Comparison of ENCODE assay signal across 19 mouse cellular contexts in the genomic region with DNA sequence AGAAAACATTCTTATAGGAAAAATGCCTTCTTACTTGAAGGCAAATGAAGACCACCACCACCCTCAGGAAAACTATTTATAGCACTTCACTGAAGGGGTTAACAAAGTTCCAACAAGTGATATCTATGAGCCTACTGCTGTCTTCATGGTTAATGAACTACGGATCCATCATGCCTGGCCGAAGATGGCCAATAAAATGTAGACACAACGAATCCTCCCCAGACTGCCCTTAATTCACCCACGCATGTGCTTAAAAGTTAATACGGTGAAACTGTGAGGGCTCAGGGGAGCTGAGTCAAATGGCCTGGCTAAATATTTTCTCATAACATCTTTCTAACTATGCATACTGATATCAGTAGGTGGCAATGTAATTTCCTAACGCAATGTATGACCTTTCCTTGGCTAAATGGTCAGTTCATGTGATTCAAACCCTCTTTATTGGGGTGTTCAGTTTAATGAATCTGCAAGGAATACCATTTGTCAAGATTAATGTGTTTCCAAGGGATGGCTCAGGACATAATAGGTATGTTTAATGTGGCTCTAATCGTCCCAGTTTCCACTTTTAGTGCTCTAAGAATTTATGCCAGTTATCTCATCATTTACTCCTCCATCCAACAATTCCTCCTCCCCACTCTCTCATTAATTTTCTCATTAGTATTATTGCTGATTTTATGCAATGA. TPM values are rescaled to one million over a fixed set of nuclear protein-coding genes. Genes with fewer than 3 reads are reported as not detected.
DNase-seq lines count a peak whose midpoint lies in the region; ATAC-seq and TF ChIP-seq lines count a peak whose summit lies in the region.
"Had no signal": no experiment of that assay in that cellular context is flagged by ENCODE, and none has a peak within 500 bp of the region (broad histone marks: within the 10 kb centered on the region; RNA-seq: fewer than 3 reads in every experiment).

No protein-coding gene starts in this region.

- H3K9me3 ChIP-seq in neural tube, embryonic 12.5 days = no peaks in the 10 kb centered on the region
- no peaks in the 10 kb centered on the region for H3K9me3 ChIP-seq in kidney, embryonic 16.5 days (ENCODE audit: low read length)
- H3K9me3 ChIP-seq in neural tube, embryonic 14.5 days (ENCODE audit: control insufficient read depth, low read length) = no peaks in the 10 kb centered on the region
- no peaks in the 10 kb centered on the region for H3K9me3 ChIP-seq in midbrain, postnatal 0 days (ENCODE audit: low read length)
- H3K9me3 ChIP-seq: embryonic facial prominence, embryonic 10.5 days; forebrain, embryonic 13.5 days; heart, embryonic 12.5 days had no signal

- H3K36me3 ChIP-seq in neural tube, embryonic 12.5 days = no peaks in the 10 kb centered on the region
- H3K36me3 ChIP-seq in kidney, embryonic 16.5 days (ENCODE audit: insufficient read depth, low read length) = no peaks in the 10 kb centered on the region
- no peaks in the 10 kb centered on the region for H3K36me3 ChIP-seq in neural tube, embryonic 14.5 days (ENCODE audit: control insufficient read depth, insufficient read depth, low read length)
- H3K36me3 ChIP-seq in midbrain, postnatal 0 days (ENCODE audit: insufficient read depth, low read length) = no peaks in the 10 kb centered on the region
- H3K36me3 ChIP-seq: embryonic facial prominence, embryonic 10.5 days; heart, embryonic 12.5 days had no signal

- H3K9ac ChIP-seq in neural tube, embryonic 12.5 days = no peak overlapping the region
- no peak overlapping the region for H3K9ac ChIP-seq in kidney, embryonic 16.5 days (replicated peaks; ENCODE audit: low read length)
- no peak overlapping the region for H3K9ac ChIP-seq in neural tube, embryonic 14.5 days (replicated peaks; ENCODE audit: low read depth, low read length)
- no peak overlapping the region for H3K9ac ChIP-seq in midbrain, postnatal 0 days (replicated peaks; ENCODE audit: low read length, poor library complexity, severe bottlenecking)
- H3K9ac ChIP-seq: forebrain, embryonic 13.5 days; forebrain, postnatal 0 days; heart, embryonic 12.5 days had no signal

- 64% methylated on average over 7 of the region's 7 CpGs for WGBS in neural tube, embryonic 12.5 days
- 32% methylated on average over 7 of the region's 7 CpGs for WGBS in kidney, embryonic 16.5 days
- WGBS in neural tube, embryonic 14.5 days = 47% methylated on average over 7 of the region's 7 CpGs
- WGBS in midbrain, postnatal 0 days = 82% methylated on average over 7 of the region's 7 CpGs

- no peak for TF ChIP-seq CTCF in midbrain, postnatal 0 days (IDR thresholded peaks at IDR 0.05)

- H3K4me1 ChIP-seq in neural tube, embryonic 12.5 days = no peaks in the 10 kb centered on the region
- 0 out of 2 replicates have a peak, but pooled peaks cover 7% of the 10 kb centered on the region for H3K4me1 ChIP-seq in kidney, embryonic 16.5 days (ENCODE audit: insufficient read depth, low read length)
- H3K4me1 ChIP-seq in neural tube, embryonic 14.5 days (ENCODE audit: control insufficient read depth, insufficient read depth, low read length) = no peaks in the 10 kb centered on the region
- no peaks in the 10 kb centered on the region for H3K4me1 ChIP-seq in midbrain, postnatal 0 days (ENCODE audit: insufficient read depth, low read length)
- H3K4me1 ChIP-seq: embryonic facial prominence, embryonic 10.5 days; forebrain, embryonic 13.5 days; heart, embryonic 12.5 days had no signal

- ATAC-seq in neural tube, embryonic 12.5 days (ENCODE audit: low FRiP score, low read depth) = peak; percentile 49
- ATAC-seq in kidney, embryonic 16.5 days (ENCODE audit: low FRiP score, low TSS enrichment) = peak; percentile 94
- peak; percentile 82; the same call in 1 of the 2 replicates for ATAC-seq in neural tube, embryonic 14.5 days (ENCODE audit: low read depth)
- no peak for ATAC-seq in midbrain, postnatal 0 days (ENCODE audit: low FRiP score)
- ATAC-seq: forebrain, embryonic 13.5 days; forebrain, postnatal 0 days had no signal

- H3K4me2 ChIP-seq in neural tube, embryonic 12.5 days (replicated peaks) = no peak overlapping the region
- H3K4me2 ChIP-seq in kidney, embryonic 16.5 days (replicated peaks; ENCODE audit: low read depth, low read length) = no peak overlapping the region
- H3K4me2 ChIP-seq in neural tube, embryonic 14.5 days (ENCODE audit: low read depth, low read length) = no peak overlapping the region
- H3K4me2 ChIP-seq in midbrain, postnatal 0 days (ENCODE audit: low read depth, low read length, poor library complexity, severe bottlenecking) = no peak overlapping the region
- H3K4me2 ChIP-seq: forebrain, embryonic 13.5 days; heart, embryonic 12.5 days had no signal

- no peak overlapping the region for H3K27ac ChIP-seq in neural tube, embryonic 12.5 days
- no peak overlapping the region for H3K27ac ChIP-seq in kidney, embryonic 16.5 days (ENCODE audit: low read length)
- H3K27ac ChIP-seq in neural tube, embryonic 14.5 days (ENCODE audit: low read depth, low read length) = no peak overlapping the region
- no peak overlapping the region for H3K27ac ChIP-seq in midbrain, postnatal 0 days (ENCODE audit: low read depth, low read length)
- H3K27ac ChIP-seq: embryonic facial prominence, embryonic 10.5 days; forebrain, embryonic 13.5 days; gastrocnemius, adult 2 months had no signal

- no peak overlapping the region for H3K4me3 ChIP-seq in neural tube, embryonic 12.5 days
- no peak overlapping the region for H3K4me3 ChIP-seq in kidney, embryonic 16.5 days (ENCODE audit: low read length)
- H3K4me3 ChIP-seq in neural tube, embryonic 14.5 days (ENCODE audit: low read depth, low read length) = no peak overlapping the region
- H3K4me3 ChIP-seq in midbrain, postnatal 0 days (ENCODE audit: low read depth, low read length) = no peak overlapping the region
- H3K4me3 ChIP-seq: embryonic facial prominence, embryonic 10.5 days; forebrain, embryonic 13.5 days; gastrocnemius, adult 2 months; heart, embryonic 12.5 days had no signal

- H3K27me3 ChIP-seq in neural tube, embryonic 12.5 days (replicated peaks) = no peaks in the 10 kb centered on the region
- no peaks in the 10 kb centered on the region for H3K27me3 ChIP-seq in kidney, embryonic 16.5 days (ENCODE audit: insufficient read depth, low read length)
- no peaks in the 10 kb centered on the region for H3K27me3 ChIP-seq in neural tube, embryonic 14.5 days (ENCODE audit: control insufficient read depth, insufficient read depth, low read length)
- H3K27me3 ChIP-seq in midbrain, postnatal 0 days (ENCODE audit: insufficient read depth, low read length) = no peaks in the 10 kb centered on the region
- H3K27me3 ChIP-seq: forebrain, embryonic 13.5 days; heart, embryonic 12.5 days had no signal

- no peak for DNase-seq in neural tube, embryonic 10.5 days (ENCODE audit: extremely low spot score, low spot score)
- no peak for DNase-seq in midbrain, postnatal 0 days (ENCODE audit: low spot score)
- DNase-seq in T-cell, adult 2 months (ENCODE audit: low spot score) = no peak
- DNase-seq: adrenal gland, adult 8-10 months; adrenal gland, postnatal 36 days; cerebellum, adult 2 months; cerebellum, postnatal 10 days; forebrain, postnatal 0 days; gastrocnemius, adult 2 months; gastrocnemius, postnatal 25 days; heart, postnatal 36 days had no signal

RNA-seq across cellular contexts. Expression of a gene that starts 26.6 kb away (rescaled TPM):
- 20.1 and 20.9 TPM in 2 replicates for polyA plus RNA-seq in neural tube, embryonic 12.5 days (2016; fragmentation: Nextera tagmentation; extraction: Ambion mirVana)
- polyA plus RNA-seq in kidney, embryonic 16.5 days (2015; fragmentation: Nextera tagmentation; extraction: Ambion mirVana) = 37.8 and 39.8 TPM in 2 replicates
- polyA plus RNA-seq in neural tube, embryonic 14.5 days (2014; fragmentation: Nextera tagmentation; extraction: Ambion mirVana) = 12.2 and 12.8 TPM in 2 replicates
- total RNA-seq in midbrain, postnatal 0 days (2014; rRNA removed) = 5.1 and 8.6 TPM in 2 replicates
- 11.1 and 11.2 TPM in 2 replicates for polyA plus RNA-seq in midbrain, postnatal 0 days (2015; fragmentation: Nextera tagmentation; extraction: Ambion mirVana)

RNA-seq across cellular contexts. Expression of a gene that starts 37.9 kb away (rescaled TPM):
- 0.06 TPM in 1 of 2 replicates, not detected in the other for polyA plus RNA-seq in neural tube, embryonic 12.5 days (2016; fragmentation: Nextera tagmentation; extraction: Ambion mirVana)
- polyA plus RNA-seq in kidney, embryonic 16.5 days (2015; fragmentation: Nextera tagmentation; extraction: Ambion mirVana) = 0.06 TPM in 1 of 2 replicates, not detected in the other
- polyA plus RNA-seq in neural tube, embryonic 14.5 days (2014; fragmentation: Nextera tagmentation; extraction: Ambion mirVana) = 0.04 TPM in 1 of 2 replicates, not detected in the other
- total RNA-seq in midbrain, postnatal 0 days (2014; rRNA removed) = 0.14 and 0.16 TPM in 2 replicates
- polyA plus RNA-seq in midbrain, postnatal 0 days (2015; fragmentation: Nextera tagmentation; extraction: Ambion mirVana) = not detected in 2 replicates
- total RNA-seq: adrenal gland, adult 8-10 months; adrenal gland, postnatal 36 days; forebrain, postnatal 0 days; gastrocnemius, adult 2 months; gastrocnemius, postnatal 25 days; granulocyte monocyte progenitor cell, adult 5-6 weeks; heart, postnatal 36 days had no signal
- polyA plus RNA-seq: forebrain, postnatal 0 days; heart, embryonic 12.5 days; heart, embryonic 16.5 days had no signal
